Mouse (Mus musculus) intestine, embryonic 15.5 days (tissue): ENCODE measurements at regions not wholly inside any gene's neighbourhood (a gene's known extent, or its start where the extent isn't known, plus 50 kb on each side); places are given as distances from the start of the nearest gene placed in this dataset.

Source experiments
- ATAC-seq: fragments of 200-750 bp; cut with Nextera tagmentation; 2 replicates; pipeline ENCODE4 v1.8.0; 2017; ENCODE audit warnings: moderate TSS enrichment, moderate library complexity
- H3K27ac ChIP-seq: fragments of 300-500 bp; sonication (generic); 2 replicates; pipeline ENCODE4 v1.5.1; 2015; ENCODE audit warnings: mild to moderate bottlenecking, inconsistent platforms
- H3K27me3 ChIP-seq: fragments of 300-500 bp; sonication (generic); replicated peaks from 2 replicates; pipeline ENCODE4 v1.6.1; 2015; ENCODE audit warnings: inconsistent platforms
- H3K36me3 ChIP-seq: fragments of 300-500 bp; sonication (generic); 2 replicates; pipeline ENCODE4 v1.6.1; 2015; ENCODE audit warnings: inconsistent platforms
- H3K4me1 ChIP-seq: fragments of 300-500 bp; sonication (generic); replicated peaks from 2 replicates; pipeline ENCODE4 v1.6.1; 2015; ENCODE audit warnings: inconsistent platforms
- H3K4me2 ChIP-seq: fragments of 300-500 bp; sonication (generic); replicated peaks from 2 replicates; pipeline ENCODE4 v1.6.1; 2015; ENCODE audit warnings: mild to moderate bottlenecking, inconsistent platforms
- H3K4me3 ChIP-seq: fragments of 300-500 bp; sonication (generic); replicated peaks from 2 replicates; pipeline ENCODE4 v1.5.1; 2015; ENCODE audit warnings: inconsistent platforms
- H3K9ac ChIP-seq: fragments of 300-500 bp; sonication (generic); 2 replicates; pipeline ENCODE4 v1.6.1; 2015; ENCODE audit warnings: inconsistent platforms
- H3K9me3 ChIP-seq: fragments of 300-500 bp; sonication (generic); 2 replicates; pipeline ENCODE4 v1.6.1; 2016; ENCODE audit warnings: inconsistent platforms
- WGBS: fragments of 180-500 bp; shearing (Covaris S2); methylation state at CpG from one replicate; pipeline ENCODE4 v1.1.7; 2015; 5-methylcytosine and 5-hydroxymethylcytosine counted together

DNA sequence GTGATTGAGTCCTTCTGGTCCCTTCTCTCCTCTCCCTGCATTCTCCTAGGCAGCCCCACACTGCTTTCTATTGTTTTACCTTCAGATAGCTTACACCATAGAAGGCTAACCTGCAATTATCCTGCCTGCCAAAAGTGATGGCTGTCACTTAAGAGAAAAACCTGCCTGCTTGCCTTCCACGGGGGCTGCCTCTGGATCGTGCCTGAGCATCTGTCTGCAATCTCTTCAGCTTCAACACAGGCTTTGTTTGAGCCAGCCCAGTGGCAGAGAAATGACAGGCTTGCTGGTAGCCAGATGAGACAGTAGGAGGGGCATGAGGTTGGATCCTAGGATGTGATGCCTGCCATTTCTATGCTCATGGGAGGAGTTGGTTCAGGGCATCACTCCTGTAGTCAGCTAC, 345.2 kb upstream of the Tshz3 start:
- ATAC-seq, result no peak

DNA sequence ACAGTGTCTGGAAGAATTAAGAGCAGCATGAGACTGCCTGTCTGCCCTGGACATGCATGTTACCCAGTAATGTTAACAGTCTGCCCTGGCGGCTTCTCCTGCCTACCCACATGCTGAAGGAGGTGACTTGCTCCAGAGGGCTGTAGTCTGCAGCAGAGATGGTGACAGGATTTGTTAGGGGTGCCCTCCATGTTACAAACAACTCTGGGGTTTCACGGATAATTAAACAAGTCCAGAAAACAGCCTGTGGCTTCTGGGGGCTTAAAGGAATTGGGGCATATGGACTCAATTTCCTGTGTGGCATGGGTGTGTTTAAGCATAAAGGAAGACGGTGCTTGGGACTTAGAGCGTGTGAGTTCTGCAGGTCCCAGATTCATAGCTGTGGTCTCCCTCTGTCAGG, 347.3 kb upstream of the Tshz3 start:
- H3K9ac ChIP-seq, result no peak overlapping the region
- no peaks in the 10 kb centered on the region for H3K4me1 ChIP-seq
- no peak overlapping the region for H3K4me2 ChIP-seq
- H3K4me3 ChIP-seq, result no peak overlapping the region
- H3K27me3 ChIP-seq, result no peaks in the 10 kb centered on the region
- WGBS, result 63% methylated on average over 4 of the region's 4 CpGs
- no peaks in the 10 kb centered on the region for H3K36me3 ChIP-seq
- ATAC-seq, result no peak
- H3K27ac ChIP-seq, result no peak overlapping the region
- H3K9me3 ChIP-seq, result no peaks in the 10 kb centered on the region

More for the DNA sequence above, 345.2 kb upstream of the Tshz3 start:
- no peaks in the 10 kb centered on the region for H3K36me3 ChIP-seq
- no peak overlapping the region for H3K9ac ChIP-seq
- H3K27ac ChIP-seq, result no peak overlapping the region
- H3K27me3 ChIP-seq, result no peaks in the 10 kb centered on the region
- no peak overlapping the region for H3K4me3 ChIP-seq
- 49% methylated on average over 2 of the region's 2 CpGs for WGBS
- H3K4me2 ChIP-seq, result no peak overlapping the region
- no peaks in the 10 kb centered on the region for H3K4me1 ChIP-seq
- H3K9me3 ChIP-seq, result no peaks in the 10 kb centered on the region

DNA sequence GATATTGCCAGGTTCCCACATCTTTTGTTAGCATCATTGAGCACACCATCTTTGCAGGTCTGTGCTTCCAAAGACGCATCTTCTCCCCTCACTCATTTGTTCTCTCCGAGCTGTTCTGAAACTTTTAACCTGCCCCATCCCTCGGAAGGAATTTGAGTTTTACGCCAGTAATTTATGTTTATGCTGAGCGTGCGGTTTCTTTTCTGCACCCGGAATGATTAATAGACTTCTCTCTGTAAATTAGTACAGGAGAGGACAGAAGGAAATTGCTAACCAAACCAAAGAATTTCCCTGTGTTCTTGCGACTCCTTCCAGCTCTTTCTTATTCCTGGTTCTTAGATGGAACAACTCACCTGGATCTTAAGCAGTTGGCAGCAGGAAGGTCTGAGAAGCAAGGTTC, 349.7 kb upstream of the Tshz3 start:
- WGBS, result 27% methylated on average over 8 of the region's 8 CpGs
- Histone ChIP-seq H3K9me3 (no peaks in the 10 kb centered on the region), H3K4me2 (no peak overlapping the region)

DNA sequence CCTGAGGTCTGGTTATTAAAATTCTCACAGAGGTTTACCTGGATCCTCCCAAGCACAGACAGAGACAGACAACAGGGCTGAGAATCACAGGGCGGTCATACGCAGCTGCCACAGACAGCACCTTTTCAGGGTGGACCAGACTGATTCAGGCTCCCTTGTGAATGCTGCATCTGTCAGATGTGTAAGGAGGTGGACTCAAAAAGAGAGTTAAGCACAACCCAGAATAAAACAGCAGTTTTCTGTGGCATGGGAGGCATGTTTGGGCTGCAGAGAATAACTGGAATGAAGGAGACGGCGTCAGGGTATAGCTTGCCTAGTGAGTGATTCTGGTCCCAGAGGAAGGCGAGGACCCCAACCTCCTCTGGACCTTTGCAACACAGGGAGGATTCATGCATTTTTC, 363.1 kb upstream of the Tshz3 start:
- no peak overlapping the region for H3K4me2 ChIP-seq
- no peaks in the 10 kb centered on the region for H3K27me3 ChIP-seq
- H3K9me3 ChIP-seq, result no peaks in the 10 kb centered on the region
- H3K4me3 ChIP-seq, result no peak overlapping the region
- H3K9ac ChIP-seq, result no peak overlapping the region
- no peaks in the 10 kb centered on the region for H3K36me3 ChIP-seq
- no peak for ATAC-seq
- H3K27ac ChIP-seq, result no peak overlapping the region
- 91% methylated on average over 5 of the region's 5 CpGs for WGBS
- H3K4me1 ChIP-seq, result no peaks in the 10 kb centered on the region

More for the DNA sequence above, 349.7 kb upstream of the Tshz3 start:
- Histone ChIP-seq H3K36me3 (no peaks in the 10 kb centered on the region), H3K9ac (no peak overlapping the region), H3K27ac (no peak overlapping the region), H3K4me3 (no peak overlapping the region), H3K4me1 (no peaks in the 10 kb centered on the region), H3K27me3 (no peaks in the 10 kb centered on the region)
- ATAC-seq, result no peak

DNA sequence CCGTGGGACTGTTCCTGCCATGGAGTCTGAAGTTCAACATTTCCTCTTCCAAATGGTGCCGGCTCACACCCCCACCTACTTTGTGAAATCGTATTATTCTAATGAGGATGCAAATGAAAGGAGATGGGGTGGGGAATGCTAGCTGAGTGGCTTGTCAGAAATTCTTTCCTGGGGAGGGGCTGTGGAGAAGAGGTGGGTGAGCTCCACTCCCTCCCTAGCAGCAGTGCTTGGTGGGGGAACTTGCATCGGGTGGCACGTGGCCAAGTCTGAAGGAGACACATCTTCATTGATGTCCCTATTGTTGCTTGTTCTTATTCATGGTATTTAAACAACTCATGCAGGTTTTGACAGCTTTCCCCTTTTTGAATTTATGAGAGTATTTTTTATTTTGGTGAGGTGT, 363.8 kb upstream of the Tshz3 start:
- no peaks in the 10 kb centered on the region for H3K36me3 ChIP-seq
- WGBS, result 34% methylated on average over 5 of the region's 5 CpGs
- no peaks in the 10 kb centered on the region for H3K27me3 ChIP-seq
- no peak for ATAC-seq
- no peak overlapping the region for H3K4me2 ChIP-seq
- no peaks in the 10 kb centered on the region for H3K9me3 ChIP-seq
- no peak overlapping the region for H3K4me3 ChIP-seq
- H3K9ac ChIP-seq, result no peak overlapping the region
- no peaks in the 10 kb centered on the region for H3K4me1 ChIP-seq
- no peak overlapping the region for H3K27ac ChIP-seq

DNA sequence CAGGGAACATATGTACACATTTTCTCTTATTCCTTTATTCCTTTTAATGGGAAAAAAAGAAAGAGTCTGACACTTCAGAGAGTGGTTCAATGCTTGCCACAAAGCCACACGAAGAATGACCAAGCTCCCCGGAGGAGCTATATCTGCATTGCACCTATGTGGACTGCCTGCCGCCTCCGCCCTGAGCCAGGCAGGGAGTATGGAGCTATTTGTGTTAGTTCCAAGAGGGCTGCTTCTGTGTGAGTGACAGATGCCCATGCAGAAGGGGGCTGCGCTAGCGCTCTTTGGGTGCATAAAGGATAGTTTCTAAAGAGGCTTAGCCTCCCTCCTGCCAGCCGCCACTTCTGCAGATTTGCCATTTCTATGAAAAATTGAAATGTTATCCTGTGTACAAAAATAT, 365.3 kb upstream of the Tshz3 start:
- no peaks in the 10 kb centered on the region for H3K36me3 ChIP-seq
- 78% methylated on average over 7 of the region's 7 CpGs for WGBS
- ATAC-seq, result no peak

DNA sequence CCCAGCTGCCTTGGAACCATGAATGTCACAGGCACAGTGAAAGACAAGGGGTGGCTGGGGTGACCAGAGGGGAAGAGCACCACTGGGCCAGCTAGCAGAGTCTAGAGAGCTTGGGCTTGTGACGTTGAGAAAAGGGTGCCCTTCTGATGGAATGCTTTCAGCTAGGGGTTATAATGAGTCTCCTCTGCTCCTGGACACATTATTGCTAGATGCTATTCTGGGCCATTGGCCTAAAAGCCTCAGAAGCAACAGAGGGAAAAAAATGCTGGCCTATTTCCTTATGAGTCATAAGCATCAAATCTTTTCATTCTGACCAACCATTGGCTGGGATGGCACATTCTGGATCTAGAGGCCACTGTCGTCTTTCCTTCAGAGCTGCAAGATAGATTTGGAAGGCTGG, 369.8 kb upstream of the Tshz3 start:
- WGBS, result 87% methylated on average over 2 of the region's 2 CpGs
- H3K27ac ChIP-seq, result no peak overlapping the region
- no peak overlapping the region for H3K4me3 ChIP-seq

More for the DNA sequence above, 365.3 kb upstream of the Tshz3 start:
- Histone ChIP-seq H3K27me3 (no peaks in the 10 kb centered on the region), H3K9ac (no peak overlapping the region), H3K4me1 (no peaks in the 10 kb centered on the region), H3K27ac (no peak overlapping the region), H3K4me3 (no peak overlapping the region), H3K4me2 (no peak overlapping the region), H3K9me3 (no peaks in the 10 kb centered on the region)

DNA sequence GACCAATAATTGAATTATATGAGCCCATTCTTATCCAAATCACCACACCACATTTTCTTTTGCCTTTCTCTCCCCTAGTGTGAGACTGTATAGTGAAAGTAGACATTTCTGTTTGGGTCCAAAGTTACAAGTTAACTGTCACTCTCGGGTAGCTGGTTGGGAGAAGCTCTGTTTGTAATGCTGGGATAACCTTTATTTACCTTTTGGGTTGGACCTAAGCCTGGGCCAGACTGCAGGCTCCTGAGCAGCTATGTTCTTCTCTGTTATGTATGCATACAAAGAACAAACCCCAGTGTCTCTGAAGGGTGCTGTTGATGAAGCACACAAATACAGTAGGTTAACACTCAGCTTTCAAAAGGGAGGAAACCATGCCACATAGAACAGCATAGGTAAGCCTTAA, 373.9 kb upstream of the Tshz3 start:
- no peak for ATAC-seq
- no peak overlapping the region for H3K27ac ChIP-seq
- 54% methylated on average over 1 of the region's 1 CpGs for WGBS
- no peaks in the 10 kb centered on the region for H3K27me3 ChIP-seq
- no peak overlapping the region for H3K4me3 ChIP-seq
- no peaks in the 10 kb centered on the region for H3K4me1 ChIP-seq
- H3K9me3 ChIP-seq, result no peaks in the 10 kb centered on the region
- no peaks in the 10 kb centered on the region for H3K36me3 ChIP-seq
- no peak overlapping the region for H3K4me2 ChIP-seq
- H3K9ac ChIP-seq, result no peak overlapping the region

More for the DNA sequence above, 369.8 kb upstream of the Tshz3 start:
- Histone ChIP-seq H3K36me3 (no peaks in the 10 kb centered on the region), H3K4me2 (no peak overlapping the region), H3K27me3 (no peaks in the 10 kb centered on the region), H3K4me1 (no peaks in the 10 kb centered on the region), H3K9ac (no peak overlapping the region), H3K9me3 (no peaks in the 10 kb centered on the region)
- ATAC-seq, result no peak

DNA sequence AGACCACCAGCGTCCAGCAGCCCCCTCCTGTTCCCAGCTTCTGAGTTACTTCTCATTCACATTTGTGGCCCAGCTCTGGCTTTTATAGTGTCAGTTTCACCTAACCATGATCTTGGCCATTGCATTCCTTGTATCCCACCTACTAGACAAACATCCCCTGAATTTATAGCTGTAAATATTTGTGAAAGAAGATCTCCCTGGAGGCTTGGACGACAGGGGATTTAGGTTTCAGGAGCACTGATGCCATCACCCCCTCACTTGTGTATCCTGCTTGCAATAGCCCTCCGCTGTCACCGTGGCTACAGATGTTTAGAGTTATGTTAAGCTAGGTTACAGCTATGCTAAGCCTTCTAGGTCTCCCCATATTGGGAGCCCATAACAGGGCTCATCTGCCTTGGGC, 375.7 kb upstream of the Tshz3 start:
- peaks cover 7% of the 10 kb centered on the region for H3K4me1 ChIP-seq

DNA sequence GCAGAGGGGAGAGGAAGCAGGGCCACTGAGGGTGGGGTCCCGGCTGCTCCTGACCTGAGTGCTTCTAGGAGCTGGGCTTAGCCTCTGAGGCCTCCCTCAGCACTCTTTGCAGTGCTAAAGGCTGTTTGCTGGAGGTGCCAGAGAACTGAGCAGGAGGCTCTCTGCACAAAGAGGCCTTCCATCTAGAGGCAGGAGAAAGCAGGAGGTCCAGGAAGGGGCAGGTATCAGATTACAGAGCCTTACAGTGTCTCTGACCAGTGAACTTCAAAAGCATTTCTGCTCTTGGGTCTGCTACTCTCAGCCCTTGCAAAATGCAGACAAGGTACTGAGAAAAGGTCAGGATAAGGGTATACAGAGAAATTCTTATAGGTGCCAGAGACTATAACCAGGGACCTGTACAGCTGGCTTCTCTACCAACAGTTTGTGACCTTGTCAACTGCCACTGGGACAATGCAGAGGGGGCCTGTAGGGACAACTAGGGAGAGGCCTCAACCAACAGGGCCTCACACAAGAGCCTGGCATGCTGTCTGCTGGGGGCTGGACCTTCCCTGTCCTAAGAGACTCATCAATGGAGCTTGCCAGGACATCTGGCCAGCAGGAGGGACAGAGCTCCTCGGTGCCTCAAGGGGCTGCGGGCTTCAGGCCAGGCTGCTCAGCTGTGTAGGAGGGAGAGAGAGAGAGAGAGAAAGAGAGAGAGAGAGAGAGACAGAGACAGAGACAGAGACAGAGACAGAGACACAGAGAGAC, 380.3 kb upstream of the Tshz3 start:
- 31% methylated on average over 3 of the region's 3 CpGs for WGBS
- no peaks in the 10 kb centered on the region for H3K36me3 ChIP-seq
- H3K9me3 ChIP-seq, result no peaks in the 10 kb centered on the region
- no peak overlapping the region for H3K4me2 ChIP-seq
- peak; percentile 45 for ATAC-seq
- no peak overlapping the region for H3K27ac ChIP-seq
- H3K9ac ChIP-seq, result no peak overlapping the region
- H3K4me3 ChIP-seq, result no peak overlapping the region
- peaks cover 7% of the 10 kb centered on the region for H3K4me1 ChIP-seq
- H3K27me3 ChIP-seq, result no peaks in the 10 kb centered on the region

More for the DNA sequence above, 375.7 kb upstream of the Tshz3 start:
- no peak for ATAC-seq
- Histone ChIP-seq H3K36me3 (no peaks in the 10 kb centered on the region), H3K27me3 (no peaks in the 10 kb centered on the region), H3K4me2 (no peak overlapping the region), H3K9me3 (no peaks in the 10 kb centered on the region), H3K9ac (no peak overlapping the region), H3K4me3 (no peak overlapping the region), H3K27ac (no peak overlapping the region)
- WGBS, result 33% methylated on average over 4 of the region's 4 CpGs

DNA sequence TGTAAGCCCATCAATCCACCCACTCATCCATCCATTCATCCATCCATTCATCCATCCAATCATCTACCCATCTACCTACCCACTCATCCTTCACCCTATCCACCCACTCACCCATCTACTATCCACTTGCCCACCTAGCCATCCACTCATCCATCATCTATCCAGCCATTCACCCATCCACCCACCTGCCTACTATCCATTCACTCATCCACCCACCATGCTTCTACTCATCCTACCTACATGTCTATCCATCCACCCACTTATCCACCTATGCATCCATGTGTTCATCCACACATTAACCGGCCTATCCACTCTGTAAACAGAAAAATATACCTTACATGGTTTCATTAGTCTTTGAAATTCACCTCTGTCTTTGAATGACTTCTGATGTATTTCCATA, 384.2 kb upstream of the Tshz3 start:
- Histone ChIP-seq H3K36me3 (no peaks in the 10 kb centered on the region), H3K4me1 (peaks cover 7% of the 10 kb centered on the region), H3K4me3 (no peak overlapping the region), H3K4me2 (no peak overlapping the region), H3K9me3 (no peaks in the 10 kb centered on the region), H3K27ac (no peak overlapping the region), H3K9ac (no peak overlapping the region), H3K27me3 (no peaks in the 10 kb centered on the region)
- 89% methylated on average over 1 of the region's 1 CpGs for WGBS
- ATAC-seq, result no peak

DNA sequence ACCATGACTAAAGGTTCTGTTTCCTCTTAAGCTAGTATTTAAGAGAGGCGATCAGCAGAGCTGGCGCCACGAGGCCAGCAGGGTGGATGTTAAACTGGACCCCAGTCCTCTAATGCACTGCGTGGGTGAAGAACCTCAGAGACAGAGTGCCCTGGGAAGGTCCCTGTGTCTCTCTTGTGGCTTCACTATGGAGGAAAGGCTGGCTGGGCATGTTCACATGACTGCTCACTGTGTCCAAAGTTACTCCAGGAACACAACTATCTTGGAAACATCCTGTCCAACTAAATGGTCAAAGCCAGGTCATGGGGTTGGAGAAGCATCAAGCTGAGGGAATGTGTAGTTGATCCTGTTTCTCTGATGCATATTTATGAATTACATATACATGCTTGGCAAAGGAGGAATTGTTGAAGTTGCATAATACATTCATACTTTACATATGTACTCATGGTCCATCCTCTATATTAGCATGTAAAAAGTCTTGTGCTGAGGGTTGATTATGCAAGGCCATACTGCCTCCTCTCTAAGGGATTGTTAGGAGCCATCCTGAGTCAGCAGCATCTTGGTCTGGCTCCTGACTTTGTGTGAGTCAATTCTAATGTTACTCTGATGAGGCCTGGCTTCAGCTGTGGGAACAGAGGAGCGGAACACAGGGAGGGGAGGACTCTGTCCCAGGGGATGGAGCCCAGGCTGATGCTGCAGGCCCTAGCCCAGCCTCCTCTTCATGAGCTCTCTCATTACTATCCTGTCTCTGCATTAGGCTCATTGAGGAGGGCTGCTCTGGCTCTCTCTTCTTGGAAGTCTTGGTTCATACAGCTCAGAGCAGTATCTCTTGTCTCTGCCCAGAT, 387.9 kb upstream of the Tshz3 start:
- no peak overlapping the region for H3K4me3 ChIP-seq
- no peaks in the 10 kb centered on the region for H3K27me3 ChIP-seq
- ATAC-seq, result no peak
- no peaks in the 10 kb centered on the region for H3K36me3 ChIP-seq
- no peaks in the 10 kb centered on the region for H3K4me1 ChIP-seq
- no peaks in the 10 kb centered on the region for H3K9me3 ChIP-seq
- 86% methylated on average over 5 of the region's 5 CpGs for WGBS
- no peak overlapping the region for H3K4me2 ChIP-seq
- no peak overlapping the region for H3K9ac ChIP-seq
- H3K27ac ChIP-seq, result no peak overlapping the region

DNA sequence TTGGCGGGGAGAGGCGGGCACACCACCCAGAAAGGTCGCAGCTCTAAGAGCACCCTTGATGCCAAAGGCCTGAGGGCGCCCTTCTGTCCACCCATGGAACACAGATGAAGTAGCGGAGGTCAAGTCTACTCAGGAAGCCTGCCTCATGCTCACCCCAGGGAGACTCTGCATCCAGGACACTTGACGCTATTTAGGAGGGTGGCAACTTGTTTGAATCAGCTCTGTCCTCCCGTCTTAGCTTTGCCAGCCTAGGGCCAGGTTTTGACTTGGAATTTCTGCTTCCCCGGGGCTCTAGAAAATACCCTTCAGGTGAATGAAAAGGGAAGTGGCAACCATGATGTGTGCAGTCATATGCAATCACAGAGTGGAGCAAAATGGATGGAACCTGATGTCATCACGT, 389.2 kb upstream of the Tshz3 start:
- Histone ChIP-seq H3K27ac (no peak overlapping the region), H3K4me3 (no peak overlapping the region), H3K9me3 (no peaks in the 10 kb centered on the region), H3K4me2 (no peak overlapping the region), H3K9ac (no peak overlapping the region), H3K4me1 (no peaks in the 10 kb centered on the region), H3K36me3 (no peaks in the 10 kb centered on the region), H3K27me3 (no peaks in the 10 kb centered on the region)
- no peak for ATAC-seq
- WGBS, result 88% methylated on average over 9 of the region's 9 CpGs
